Mouse (Mus musculus) neutrophil, adult 59 days (primary cell): ENCODE data around the gene Cab39l. TPM values are rescaled to one million over a fixed set of nuclear protein-coding genes. Genes with fewer than 3 reads are reported as not detected.

Experiments
- total RNA-seq, 2 experiments: library from RNA; stranded (reverse); gene quantifications; 1 replicate in 1 of 2; 2 replicates in 1 of 2; pipeline ENCODE4 v1.2.4; 2023

Gene Cab39l
- total RNA-seq: 10 to 100 TPM; 13.0 to 14.5 TPM

DNA sequence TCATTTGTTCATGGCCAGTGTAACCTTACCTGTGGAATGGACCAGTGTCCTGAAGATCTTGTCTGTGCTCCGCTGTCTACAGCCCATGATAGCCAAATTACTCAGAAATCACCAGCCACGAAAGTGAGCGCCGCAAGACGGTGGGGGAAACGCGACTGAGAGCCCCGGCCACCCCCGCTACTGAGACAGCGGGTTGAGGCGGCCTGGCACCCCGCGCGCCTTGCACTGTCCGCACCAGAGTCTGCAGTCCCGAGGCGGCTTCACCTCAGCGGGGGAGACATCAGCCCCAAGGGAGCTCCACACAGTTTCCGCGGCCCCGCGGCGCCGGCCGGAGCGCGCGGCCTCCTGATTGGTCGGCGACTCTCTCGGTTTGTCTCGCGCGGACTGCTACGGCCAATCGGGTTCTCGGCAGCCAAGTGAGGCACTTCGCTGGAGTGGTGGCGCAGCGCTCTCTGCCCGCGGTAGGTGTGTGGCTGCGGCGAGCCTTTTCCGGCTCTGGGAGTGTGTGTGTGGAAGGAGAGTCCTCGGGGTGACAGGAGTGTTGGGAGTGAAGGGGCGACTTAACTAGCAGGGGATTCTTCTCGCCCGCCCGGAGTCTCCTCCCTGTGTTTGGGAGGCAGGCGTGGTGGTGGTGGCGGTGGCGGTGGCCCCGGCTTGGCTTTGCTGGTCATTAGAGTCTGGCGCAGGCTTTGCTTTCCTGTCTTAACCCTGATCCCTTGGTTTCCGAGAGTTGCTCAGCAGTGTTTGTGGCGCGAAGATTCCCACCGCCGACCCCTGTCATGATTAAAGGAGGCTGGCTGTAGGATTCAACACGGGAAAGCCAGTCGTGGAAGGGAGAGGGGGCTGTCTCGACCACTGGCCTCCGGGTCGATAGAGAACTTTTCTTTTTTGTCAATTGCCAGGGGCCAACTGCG, at the start of gene Cab39l, which contains the start of gene Setdb2:
Gene Cab39l (plus strand): TSS at position 415 of the 914 bp plus-strand sequence.
Gene Setdb2 (minus strand): TSS at position 327 of the 914 bp plus-strand sequence.

GRCm38 (mm10) chr14:59395281-59395680, 45.5 kb upstream of the Cab39l start, which contains the start of gene Phf11c:
Gene Phf11c (minus strand): TSS chr14:59395381.

GRCm38 (mm10) chr14:59597398-59598259, 156.9 kb downstream of the Cab39l start, which contains the start of gene Cdadc1:
Gene Cdadc1 (minus strand): TSS chr14:59597959.

DNA sequence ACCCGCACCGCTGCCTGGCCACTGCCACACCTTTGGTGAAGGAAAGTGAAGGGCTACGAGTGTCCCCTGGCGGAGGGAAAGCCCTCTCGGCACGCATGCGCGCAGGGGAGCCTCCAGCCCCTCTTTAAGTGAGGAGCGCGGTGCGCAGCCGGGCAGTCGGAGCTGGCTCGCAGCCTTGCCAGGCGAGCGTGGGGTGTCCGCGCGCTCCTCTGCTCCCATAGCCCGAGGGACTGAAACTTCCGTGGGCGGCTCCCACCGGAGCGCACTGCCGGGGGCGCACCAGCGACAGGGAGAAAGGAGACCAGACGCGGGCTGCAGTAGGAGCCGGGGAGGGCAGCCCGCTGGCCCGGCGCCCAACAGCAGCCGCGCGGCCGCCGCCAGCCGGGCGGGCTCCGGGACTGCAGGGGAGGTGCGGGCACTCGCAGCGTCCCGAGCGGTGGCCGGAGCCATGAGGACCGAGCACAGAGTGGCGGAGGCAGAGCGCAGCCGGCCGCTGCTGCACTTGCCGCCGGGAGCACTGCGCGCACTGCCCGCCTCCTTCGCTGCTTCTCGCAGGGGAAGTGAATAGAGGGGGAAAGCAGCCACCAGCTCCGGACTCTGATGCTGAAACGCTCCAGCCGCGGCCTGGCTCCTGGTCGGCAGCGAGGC, 184.5 kb downstream of the Cab39l start, which contains the start of gene Shisa2:
Gene Shisa2 (plus strand): TSS at position 151 of the 648 bp plus-strand sequence.

Other genes starting within 250 kb of the Cab39l start
- gene Rcbtb1, start 239.8 kb upstream of the Cab39l start, total RNA-seq: 1 to 10 TPM; 7.7 to 8.7 TPM
- gene Gm6904, start 180.8 kb upstream of the Cab39l start, total RNA-seq: under 1 TPM; 0.64 to 0.71 TPM
- 1 to 10 TPM in 1 of 2 experiments, under 1 TPM in 1; 0.75 to 1.1 TPM for gene Phf11a, start 143.4 kb upstream of the Cab39l start, total RNA-seq
- 1 to 10 TPM; 3.5 to 5.0 TPM for gene Phf11b, start 99.6 kb upstream of the Cab39l start, total RNA-seq
- gene Phf11d, start 75.5 kb upstream of the Cab39l start, total RNA-seq: 1 to 10 TPM; 2.5 to 3.0 TPM
- gene Phf11c, start 45.6 kb upstream of the Cab39l start, total RNA-seq: 1 to 10 TPM; 1.0 to 1.4 TPM
- 10 to 100 TPM; 12.0 to 15.4 TPM for gene Setdb2, start 88 bp upstream of the Cab39l start, total RNA-seq
- gene Cdadc1, start 157.0 kb downstream of the Cab39l start, total RNA-seq: 10 to 100 TPM; 49.8 to 49.9 TPM
- gene Shisa2, start 184.3 kb downstream of the Cab39l start, total RNA-seq: under 1 TPM; 0.20 to 0.40 TPM